Mouse (Mus musculus) effector memory CD4-positive, alpha-beta T cell, adult 5 months (primary cell): ENCODE data around the gene Tbc1d23. TPM values are rescaled to one million over a fixed set of nuclear protein-coding genes. Genes with fewer than 3 reads are reported as not detected.

Experiments used
- polyA plus RNA-seq: library from polyadenylated mRNA; unstranded; fragments of 100-300 nt; shearing (Covaris generic); gene quantifications from one replicate; pipeline ENCODE4 v1.2.1, GENCODE M21; 2017

The Tbc1d23 gene
- 36.2 TPM for polyA plus RNA-seq

GRCm38 (mm10) chr16:57231089-57231936 lies at the start of gene Tbc1d23:
TSS of gene Tbc1d23 (minus strand) at chr16:57231504.

GRCm38 (mm10) chr16:57166611-57167513 lies 64.4 kb downstream of the Tbc1d23 start, which contains the start of gene Nit2:
TSS of gene Nit2 (minus strand) at chr16:57167341.

GRCm38 (mm10) chr16:57120913-57121815 lies 110.1 kb downstream of the Tbc1d23 start, which contains the start of gene Tomm70a:
TSS of gene Tomm70a (plus strand) at chr16:57121703.

Other genes with a start within 250 kb of the Tbc1d23 start
- gene Tmem45a2, start 160.1 kb downstream of the Tbc1d23 start, polyA plus RNA-seq, result not detected
- gene Tomm70a, start 109.8 kb downstream of the Tbc1d23 start, polyA plus RNA-seq, result 39.5 TPM
- gene Nit2, start 64.2 kb downstream of the Tbc1d23 start, polyA plus RNA-seq, result 15.2 TPM
- not detected for gene Tmem30c, start 61.4 kb upstream of the Tbc1d23 start, polyA plus RNA-seq
- gene Filip1l, start 121.6 kb upstream of the Tbc1d23 start, polyA plus RNA-seq, result 15.3 TPM